Mouse (Mus musculus): ENCODE data around the gene Slc13a4. TPM values are rescaled to one million over a fixed set of nuclear protein-coding genes. Genes with fewer than 3 reads are reported as not detected.

Gene Slc13a4
- polyA plus RNA-seq, 1 experiment = 0.26 TPM

- WGBS = 91% methylated on average over 9 of the region's 9 CpGs
- Histone ChIP-seq H3K36me3 (ENCODE audit: control insufficient read depth, insufficient read depth, low read length) (peaks cover 58% of the 10 kb centered on the region), H3K4me3 (ENCODE audit: control insufficient read depth, insufficient read depth, low read length) (no peak overlapping the region), H3K27ac (ENCODE audit: control insufficient read depth, insufficient read depth, low read length) (no peak overlapping the region), H3K4me1 (replicated peaks; ENCODE audit: control insufficient read depth, insufficient read depth, low read length) (no peaks in the 10 kb centered on the region), H3K27me3 (ENCODE audit: control insufficient read depth, insufficient read depth, low read length) (no peaks in the 10 kb centered on the region)
- no peak for TF ChIP-seq POLR2A (IDR thresholded peaks at IDR 0.05; ENCODE audit: control insufficient read depth, extremely low read depth, insufficient read depth, low read length, poor library complexity)
- no peak for TF ChIP-seq CTCF (IDR thresholded peaks at IDR 0.05; ENCODE audit: borderline replicate concordance, control insufficient read depth, extremely low read depth, insufficient read depth, low read length, poor library complexity)
- DNase-seq = no peak
These were observed 63.9 kb downstream of the Slc13a4 start for GRCm38 (mm10) chr6:35243989-35244388.

- H3K4me1 ChIP-seq (replicated peaks; ENCODE audit: control insufficient read depth, insufficient read depth, low read length) = no peaks in the 10 kb centered on the region
- no peak overlapping the region for H3K4me3 ChIP-seq (ENCODE audit: control insufficient read depth, insufficient read depth, low read length)
- H3K27ac ChIP-seq (ENCODE audit: control insufficient read depth, insufficient read depth, low read length) = no peak overlapping the region
- no peaks in the 10 kb centered on the region for H3K27me3 ChIP-seq (ENCODE audit: control insufficient read depth, insufficient read depth, low read length)
- DNase-seq = no peak
- peaks cover 64% of the 10 kb centered on the region for H3K36me3 ChIP-seq (ENCODE audit: control insufficient read depth, insufficient read depth, low read length)
- 99% methylated on average over 4 of the region's 4 CpGs for WGBS
- TF ChIP-seq CTCF (IDR thresholded peaks at IDR 0.05; ENCODE audit: borderline replicate concordance, control insufficient read depth, extremely low read depth, insufficient read depth, low read length, poor library complexity) (no peak), POLR2A (IDR thresholded peaks at IDR 0.05; ENCODE audit: control insufficient read depth, extremely low read depth, insufficient read depth, low read length, poor library complexity) (no peak)
These were observed 64.7 kb downstream of the Slc13a4 start for GRCm38 (mm10) chr6:35243252-35243651.

GRCm38 (mm10) chr6:35236108-35236785, 71.7 kb downstream of the Slc13a4 start:
- H3K27ac ChIP-seq (ENCODE audit: control insufficient read depth, insufficient read depth, low read length) = no peak overlapping the region
- H3K27me3 ChIP-seq (ENCODE audit: control insufficient read depth, insufficient read depth, low read length) = no peaks in the 10 kb centered on the region
- H3K36me3 ChIP-seq (ENCODE audit: control insufficient read depth, insufficient read depth, low read length) = peaks cover 63% of the 10 kb centered on the region
- H3K4me1 ChIP-seq (replicated peaks; ENCODE audit: control insufficient read depth, insufficient read depth, low read length) = no peaks in the 10 kb centered on the region
- TF ChIP-seq CTCF (IDR thresholded peaks at IDR 0.05; ENCODE audit: borderline replicate concordance, control insufficient read depth, extremely low read depth, insufficient read depth, low read length, poor library complexity) = no peak
- TF ChIP-seq POLR2A (IDR thresholded peaks at IDR 0.05; ENCODE audit: control insufficient read depth, extremely low read depth, insufficient read depth, low read length, poor library complexity) = no peak
- WGBS = 92% methylated on average over 9 of the region's 9 CpGs
- H3K4me3 ChIP-seq (ENCODE audit: control insufficient read depth, insufficient read depth, low read length) = no peak overlapping the region
- DNase-seq = no peak

GRCm38 (mm10) chr6:35229415-35229814, 78.5 kb downstream of the Slc13a4 start:
- Histone ChIP-seq H3K27ac (ENCODE audit: control insufficient read depth, insufficient read depth, low read length) (no peak overlapping the region), H3K4me1 (replicated peaks; ENCODE audit: control insufficient read depth, insufficient read depth, low read length) (no peaks in the 10 kb centered on the region), H3K4me3 (ENCODE audit: control insufficient read depth, insufficient read depth, low read length) (no peak overlapping the region), H3K27me3 (ENCODE audit: control insufficient read depth, insufficient read depth, low read length) (no peaks in the 10 kb centered on the region), H3K36me3 (ENCODE audit: control insufficient read depth, insufficient read depth, low read length) (peaks cover 56% of the 10 kb centered on the region)
- TF ChIP-seq CTCF (IDR thresholded peaks at IDR 0.05; ENCODE audit: borderline replicate concordance, control insufficient read depth, extremely low read depth, insufficient read depth, low read length, poor library complexity) (no peak), POLR2A (IDR thresholded peaks at IDR 0.05; ENCODE audit: control insufficient read depth, extremely low read depth, insufficient read depth, low read length, poor library complexity) (no peak)
- no peak for DNase-seq
- WGBS = 100% methylated on average over 1 of the region's 1 CpGs

GRCm38 (mm10) chr6:35225696-35226095, 82.2 kb downstream of the Slc13a4 start:
- no peak for DNase-seq
- H3K36me3 ChIP-seq (ENCODE audit: control insufficient read depth, insufficient read depth, low read length) = peaks cover 52% of the 10 kb centered on the region
- 96% methylated on average over 4 of the region's 4 CpGs for WGBS
- H3K27ac ChIP-seq (ENCODE audit: control insufficient read depth, insufficient read depth, low read length) = no peak overlapping the region
- no peaks in the 10 kb centered on the region for H3K27me3 ChIP-seq (ENCODE audit: control insufficient read depth, insufficient read depth, low read length)
- no peak overlapping the region for H3K4me3 ChIP-seq (ENCODE audit: control insufficient read depth, insufficient read depth, low read length)
- TF ChIP-seq CTCF (IDR thresholded peaks at IDR 0.05; ENCODE audit: borderline replicate concordance, control insufficient read depth, extremely low read depth, insufficient read depth, low read length, poor library complexity) (no peak), POLR2A (IDR thresholded peaks at IDR 0.05; ENCODE audit: control insufficient read depth, extremely low read depth, insufficient read depth, low read length, poor library complexity) (no peak)
- H3K4me1 ChIP-seq (replicated peaks; ENCODE audit: control insufficient read depth, insufficient read depth, low read length) = no peaks in the 10 kb centered on the region

Other genes starting within 250 kb of the Slc13a4 start
- gene Cnot4, start 174.4 kb downstream of the Slc13a4 start, polyA plus RNA-seq (2012; rRNA removed) = 19.7 TPM in 2 replicates
- gene Nup205, start 130.7 kb downstream of the Slc13a4 start, polyA plus RNA-seq (2012; rRNA removed) = 36.5 and 45.8 TPM in 2 replicates
- gene Fam180a, start 18.0 kb upstream of the Slc13a4 start, polyA plus RNA-seq (2012; rRNA removed) = 0.10 and 0.15 TPM in 2 replicates
- gene Mtpn, start 231.8 kb upstream of the Slc13a4 start, polyA plus RNA-seq (2012; rRNA removed) = 46.4 and 78.9 TPM in 2 replicates